Mouse (Mus musculus): Measurements from ENCODE around the gene Xlr3a. TPM values are rescaled to one million over a fixed set of nuclear protein-coding genes. Genes with fewer than 3 reads are reported as not detected.

Gene Xlr3a
- total RNA-seq, 2 experiments from 2014 or later, result 0.44 to 0.67 TPM

Other genes starting within 250 kb of the Xlr3a start
- gene Cetn2, start 178.7 kb downstream of the Xlr3a start, total RNA-seq (2021), result 10 to 100 TPM; 25.7 to 29.3 TPM
- gene Nsdhl, start 178.5 kb downstream of the Xlr3a start, total RNA-seq (2021), result 1 to 10 TPM; 5.0 to 5.6 TPM
- gene Zfp185, start 109.8 kb downstream of the Xlr3a start, total RNA-seq (2021), result 1 to 10 TPM; 1.2 to 1.9 TPM
- not detected for gene Pnma5, start 60.0 kb downstream of the Xlr3a start, total RNA-seq (2021)
- not detected for gene Pnma3, start 32.3 kb downstream of the Xlr3a start, total RNA-seq (2021)
- gene Xlr4a, start 14.6 kb downstream of the Xlr3a start, total RNA-seq (2021), result 1 to 10 TPM in 1 of 2 experiments, under 1 TPM in 1; 0.94 to 1.5 TPM
- not detected for gene Gm14685, start 20.0 kb upstream of the Xlr3a start, total RNA-seq (2021)
- not detected for gene Xlr5b, start 51.7 kb upstream of the Xlr3a start, total RNA-seq (2021)
- not detected for gene DXBay18, start 52.4 kb upstream of the Xlr3a start, total RNA-seq (2021)
- gene Spin2d, start 79.9 kb upstream of the Xlr3a start, total RNA-seq (2021), result not detected
- gene Xlr3b, start 95.1 kb upstream of the Xlr3a start, total RNA-seq (2021), result 1 to 10 TPM in 1 of 2 experiments, under 1 TPM in 1; 0.60 to 1.3 TPM
- under 1 TPM; 0.60 to 0.67 TPM for gene Xlr4b, start 117.2 kb upstream of the Xlr3a start, total RNA-seq (2021)
- gene F8a, start 131.2 kb upstream of the Xlr3a start, total RNA-seq (2021), result 1 to 10 TPM; 6.9 to 7.5 TPM
- gene Xlr4c, start 146.0 kb upstream of the Xlr3a start, total RNA-seq (2021), result not detected
- gene Xlr3c, start 168.3 kb upstream of the Xlr3a start, total RNA-seq (2021), result not detected
- gene Xlr5a, start 195.9 kb upstream of the Xlr3a start, total RNA-seq (2021), result not detected
- gene Xlr5c, start 195.9 kb upstream of the Xlr3a start, total RNA-seq (2021), result not detected
- not detected for gene Gm45015, start 239.7 kb upstream of the Xlr3a start, total RNA-seq (2021)
- gene Zfp275, start 245.5 kb upstream of the Xlr3a start, total RNA-seq (2021), result 1 to 10 TPM; 4.4 to 5.2 TPM

Data from heart, postnatal 25 days (tissue).